Mouse (Mus musculus) liver, embryonic 14.5 days (tissue): ENCODE results near the gene Fgr.

ENCODE experiments used
- CTCF ChIP-seq: IDR thresholded peaks from 2 replicates; pipeline ENCODE4 v1.5.1; 2016; ENCODE audit warnings: antibody characterized with exemption, low read depth, control low read depth
- EP300 ChIP-seq: IDR thresholded peaks from 2 replicates; pipeline ENCODE4 v1.6.1; 2016; ENCODE audit warnings: antibody characterized with exemption, low read depth

DNA sequence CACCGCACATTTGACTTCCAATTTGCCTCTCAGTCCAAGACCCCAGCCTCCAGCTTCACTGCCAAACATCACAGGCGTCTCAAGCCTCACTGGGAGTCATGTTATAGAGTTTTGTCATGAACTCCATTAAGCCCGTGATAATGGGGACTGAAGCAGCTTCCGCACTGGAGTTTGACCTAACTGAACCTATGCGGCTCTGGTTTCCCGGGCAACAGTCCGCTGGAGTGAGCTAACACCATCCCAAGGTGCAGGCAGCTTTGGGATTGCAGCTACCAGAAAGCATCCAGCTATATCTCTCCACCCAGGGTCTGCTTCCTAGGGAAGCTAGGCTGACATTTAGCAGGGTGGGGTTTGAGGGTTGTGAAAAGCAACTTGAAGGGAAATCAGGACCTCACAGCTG lies 39.3 kb upstream of the Fgr start:
- TF ChIP-seq CTCF (no peak), EP300 (no peak)
